Mouse (Mus musculus) forebrain, embryonic 14.5 days (tissue): ENCODE results near the gene Serpine2. TPM values are rescaled to one million over a fixed set of nuclear protein-coding genes. Genes with fewer than 3 reads are reported as not detected.

Experiments
- ATAC-seq: fragments of 200-750 bp; cut with Nextera tagmentation; 2 replicates; pipeline ENCODE4 v1.8.0; 2017; ENCODE audit warnings: mild to moderate bottlenecking, moderate library complexity
- DNase-seq: peaks from one replicate; pipeline ENCODE4 v3.0.0-alpha.2; 2015; ENCODE audit warnings: low spot score
- H3K27ac ChIP-seq: fragments of 300-500 bp; sonication (generic); 2 replicates; pipeline ENCODE4 v1.5.1; 2014; ENCODE audit warnings: low read depth, mild to moderate bottlenecking, control low read depth, low read length, moderate library complexity
- H3K27me3 ChIP-seq: fragments of 300-500 bp; sonication (generic); replicated peaks from 2 replicates; pipeline ENCODE4 v1.6.1; 2014; ENCODE audit warnings: low read length, control low read depth, mixed read lengths; ENCODE audit not compliant: control insufficient read depth, insufficient read depth
- H3K36me3 ChIP-seq: fragments of 300-500 bp; sonication (generic); 2 replicates; pipeline ENCODE4 v1.6.1; 2014; ENCODE audit warnings: low read length, control low read depth; ENCODE audit not compliant: control insufficient read depth, insufficient read depth
- H3K4me1 ChIP-seq: fragments of 300-500 bp; sonication (generic); 2 replicates; pipeline ENCODE4 v1.6.1; 2014; ENCODE audit warnings: antibody characterized with exemption, low read length, control low read depth; ENCODE audit not compliant: control insufficient read depth, insufficient read depth
- H3K4me2 ChIP-seq: fragments of 300-500 bp; sonication (generic); 2 replicates; pipeline ENCODE4 v1.6.1; 2014; ENCODE audit warnings: mild to moderate bottlenecking, control low read depth, low read length
- H3K4me3 ChIP-seq: fragments of 300-500 bp; sonication (generic); 2 replicates; pipeline ENCODE4 v1.5.1; 2014; ENCODE audit warnings: low read depth, low read length, control low read depth
- H3K9ac ChIP-seq: fragments of 300-500 bp; sonication (generic); 2 replicates; pipeline ENCODE4 v1.6.1; 2014; ENCODE audit warnings: mild to moderate bottlenecking, low read length, control low read depth, moderate library complexity
- H3K9me3 ChIP-seq: fragments of 300-500 bp; sonication (generic); replicated peaks from 2 replicates; pipeline ENCODE4 v1.6.1; 2016; ENCODE audit warnings: low read length, control low read depth, mixed read lengths; ENCODE audit not compliant: control insufficient read depth
- WGBS: fragments of 180-500 bp; shearing (Covaris S2); extraction: QIAGEN DNeasy Blood & Tissue Kit; methylation state at CpG from one replicate; pipeline ENCODE4 v1.1.7; 2014; 5-methylcytosine and 5-hydroxymethylcytosine counted together
- polyA plus RNA-seq: library from polyadenylated mRNA; unstranded; fragments of >200 nt; fragmentation: Nextera tagmentation; extraction: Ambion mirVana; gene quantifications from 2 replicates; pipeline ENCODE4 v1.2.1, GENCODE M21; 2014

The Serpine2 gene
- polyA plus RNA-seq, 1 experiment from 2014 or later: 61.2 TPM

DNA sequence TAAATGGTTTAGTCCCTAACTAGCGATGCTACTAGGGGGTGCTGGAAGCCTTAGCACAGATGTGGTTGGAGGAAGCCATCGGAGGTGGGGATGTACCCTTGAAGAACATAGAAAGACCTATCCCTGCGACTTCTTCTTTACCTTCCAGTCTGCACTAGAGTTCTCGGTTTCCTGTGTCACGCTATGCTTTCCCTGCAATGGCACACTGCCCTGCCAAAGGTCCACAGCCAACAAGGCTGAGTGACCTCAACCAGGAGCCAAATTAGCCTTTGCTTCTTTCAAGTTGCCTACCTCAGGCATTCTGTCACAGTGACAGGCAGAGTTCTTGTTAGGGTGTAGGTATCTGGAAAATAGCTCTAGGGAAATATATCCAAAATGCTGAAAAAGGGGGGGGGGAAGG, 104.6 kb downstream of the Serpine2 start:
- DNase-seq (no peak), ATAC-seq (no peak)
- WGBS: 91% methylated on average over 5 of the region's 5 CpGs
- H3K4me2 ChIP-seq: no peak overlapping the region
- H3K9me3 ChIP-seq: no peaks in the 10 kb centered on the region
- H3K4me1 ChIP-seq: peaks cover 11% of the 10 kb centered on the region
- no peaks in the 10 kb centered on the region for H3K27me3 ChIP-seq
- H3K27ac ChIP-seq: no peak overlapping the region
- no peak overlapping the region for H3K9ac ChIP-seq
- no peak overlapping the region for H3K4me3 ChIP-seq
- H3K36me3 ChIP-seq: no peaks in the 10 kb centered on the region

DNA sequence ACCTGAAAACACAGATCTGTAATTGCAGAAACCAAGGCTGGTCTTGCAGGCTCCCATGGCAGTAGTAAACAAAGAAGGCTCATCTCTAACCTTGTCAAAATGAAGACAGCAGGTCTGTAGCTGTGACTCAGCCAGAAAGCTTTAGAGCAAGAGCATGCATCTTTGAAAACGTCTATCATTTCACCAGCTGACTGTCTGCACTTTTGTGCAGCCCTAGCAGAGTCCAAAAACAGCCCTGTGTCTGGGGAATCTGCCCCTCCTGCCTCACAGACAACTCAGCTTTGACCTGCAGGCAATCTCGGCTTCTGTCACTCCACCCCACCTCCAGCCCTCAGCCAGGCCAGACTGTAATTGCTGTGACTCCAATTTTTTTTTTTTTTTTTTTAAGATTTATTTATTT, 105.6 kb downstream of the Serpine2 start:
- no peak overlapping the region for H3K4me2 ChIP-seq
- no peak overlapping the region for H3K27ac ChIP-seq
- H3K4me1 ChIP-seq: peaks cover 5% of the 10 kb centered on the region
- ATAC-seq (no peak), DNase-seq (no peak)
- H3K36me3 ChIP-seq: no peaks in the 10 kb centered on the region
- H3K9me3 ChIP-seq: no peaks in the 10 kb centered on the region
- no peak overlapping the region for H3K9ac ChIP-seq
- H3K27me3 ChIP-seq: no peaks in the 10 kb centered on the region
- no peak overlapping the region for H3K4me3 ChIP-seq
- 79% methylated on average over 2 of the region's 2 CpGs for WGBS

DNA sequence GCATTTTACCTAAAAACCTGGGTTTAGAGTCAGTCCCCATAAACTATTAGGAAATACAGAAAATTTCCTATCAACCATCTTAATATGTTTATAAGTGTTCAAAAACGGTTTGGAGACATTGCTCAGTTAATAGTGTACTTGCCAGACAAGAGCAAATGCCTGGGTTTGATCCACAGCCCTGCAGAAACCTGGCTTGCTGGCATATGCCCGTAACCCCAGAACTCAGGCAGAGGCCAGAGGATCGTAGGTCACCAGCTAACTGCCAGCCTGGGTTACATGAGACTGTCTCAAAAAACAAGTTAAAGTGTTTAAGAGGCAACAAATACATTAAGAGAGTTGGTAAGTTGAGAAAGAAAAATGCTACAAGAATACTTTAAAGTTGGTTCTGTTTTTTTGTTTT, 106.0 kb downstream of the Serpine2 start:
- WGBS: 88% methylated on average over 3 of the region's 3 CpGs
- no peak for ATAC-seq

DNA sequence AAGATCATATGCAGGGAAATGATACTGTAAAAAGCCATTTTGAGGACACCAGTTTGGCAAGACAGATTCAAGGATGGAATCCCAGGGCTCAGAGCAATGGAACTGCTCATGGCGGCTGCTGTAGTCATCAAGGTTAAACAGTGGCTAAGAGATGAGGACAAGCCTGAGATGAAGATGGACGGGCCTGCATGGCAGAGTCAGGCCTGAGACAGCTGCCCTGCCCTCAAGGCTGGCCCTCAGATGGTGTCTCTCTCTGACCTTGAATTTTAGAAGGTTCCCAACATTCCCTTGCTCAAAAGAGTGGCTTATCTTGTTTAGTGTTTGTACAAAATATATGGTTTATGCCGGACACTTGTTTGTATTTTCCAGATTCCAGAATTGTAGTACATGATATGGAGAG, 107.5 kb downstream of the Serpine2 start:
- Histone ChIP-seq H3K9me3 (no peaks in the 10 kb centered on the region), H3K27me3 (no peaks in the 10 kb centered on the region), H3K4me3 (no peak overlapping the region), H3K4me1 (no peaks in the 10 kb centered on the region), H3K36me3 (no peaks in the 10 kb centered on the region), H3K27ac (no peak overlapping the region), H3K4me2 (no peak overlapping the region), H3K9ac (no peak overlapping the region)
- WGBS: 98% methylated on average over 3 of the region's 3 CpGs
- DNase-seq: no peak
- no peak for ATAC-seq

More for the DNA sequence above, 106.0 kb downstream of the Serpine2 start:
- Histone ChIP-seq H3K9ac (no peak overlapping the region), H3K27me3 (no peaks in the 10 kb centered on the region), H3K4me3 (no peak overlapping the region), H3K4me1 (peaks cover 3% of the 10 kb centered on the region), H3K4me2 (no peak overlapping the region), H3K27ac (no peak overlapping the region), H3K36me3 (no peaks in the 10 kb centered on the region), H3K9me3 (no peaks in the 10 kb centered on the region)
- DNase-seq: no peak

DNA sequence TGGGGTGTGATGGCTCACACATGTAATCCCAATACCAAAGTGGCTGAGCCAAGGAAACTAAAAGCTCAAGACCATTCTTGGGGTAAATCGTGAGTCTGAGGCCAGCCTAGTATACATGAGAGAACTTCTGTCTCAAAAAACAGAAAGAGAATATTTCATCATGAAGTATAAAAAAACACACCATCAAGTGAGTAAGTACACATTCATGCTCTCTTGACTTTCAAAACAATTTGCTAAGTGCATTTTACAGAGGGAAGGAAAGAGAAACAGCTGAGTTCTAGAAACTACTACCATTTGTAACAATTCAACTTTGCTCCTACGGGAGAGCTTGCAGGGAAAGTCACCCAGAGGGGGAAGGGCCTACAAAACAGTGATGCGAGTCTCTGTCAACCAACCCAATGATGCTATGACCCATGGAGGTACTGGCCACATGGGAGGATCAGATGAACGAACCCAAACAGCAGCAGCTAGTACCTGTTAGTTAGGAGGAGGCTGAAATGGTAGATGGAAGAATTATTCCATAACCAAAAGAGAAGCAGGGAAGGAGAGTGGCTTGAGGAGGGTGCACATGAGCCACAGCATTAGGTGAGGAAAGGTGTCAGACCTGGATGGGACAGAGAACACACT, 108.2 kb downstream of the Serpine2 start:
- WGBS: 92% methylated on average over 4 of the region's 4 CpGs
- Histone ChIP-seq H3K27me3 (no peaks in the 10 kb centered on the region), H3K4me3 (no peak overlapping the region), H3K4me1 (no peaks in the 10 kb centered on the region), H3K36me3 (no peaks in the 10 kb centered on the region), H3K4me2 (no peak overlapping the region), H3K9me3 (no peaks in the 10 kb centered on the region), H3K27ac (no peak overlapping the region), H3K9ac (no peak overlapping the region)
- ATAC-seq (no peak), DNase-seq (no peak)

DNA sequence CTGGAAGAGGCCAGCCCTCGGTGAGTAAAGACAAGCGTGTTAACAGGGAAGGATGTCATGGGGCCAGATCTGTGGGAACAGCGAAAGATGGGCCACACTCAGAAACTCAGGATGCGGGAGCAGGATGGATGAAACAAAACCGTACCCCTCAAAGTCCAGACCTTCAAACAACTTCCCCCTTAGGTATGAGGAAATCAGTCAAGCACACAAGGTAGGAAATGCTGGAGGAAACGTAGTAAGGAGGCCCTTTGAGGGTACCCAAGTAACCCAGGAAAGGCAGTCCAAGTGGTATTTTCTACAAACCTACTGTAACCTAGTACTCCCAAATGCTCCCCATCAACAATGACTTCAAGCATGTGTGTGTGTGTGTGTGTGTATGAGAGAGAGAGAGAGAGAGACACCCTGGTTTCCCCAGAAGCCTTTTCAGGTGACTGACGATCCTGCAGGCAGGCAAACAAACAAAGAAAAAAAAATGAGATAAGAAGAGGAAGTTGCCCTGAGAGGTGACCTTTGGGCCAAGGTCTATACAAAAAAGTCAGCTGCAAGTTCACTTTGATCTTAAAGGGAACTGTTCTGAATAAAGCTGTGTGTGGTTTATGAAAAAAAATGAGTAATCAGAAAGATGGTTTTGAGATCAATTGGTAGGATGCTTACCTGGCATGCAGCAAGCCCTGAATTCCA, 108.8 kb downstream of the Serpine2 start:
- ATAC-seq: no peak
- no peak overlapping the region for H3K4me2 ChIP-seq
- no peak for DNase-seq
- H3K27ac ChIP-seq: no peak overlapping the region
- no peaks in the 10 kb centered on the region for H3K36me3 ChIP-seq
- 89% methylated on average over 7 of the region's 7 CpGs for WGBS
- H3K27me3 ChIP-seq: no peaks in the 10 kb centered on the region
- no peaks in the 10 kb centered on the region for H3K4me1 ChIP-seq
- no peak overlapping the region for H3K4me3 ChIP-seq
- no peak overlapping the region for H3K9ac ChIP-seq
- H3K9me3 ChIP-seq: no peaks in the 10 kb centered on the region

DNA sequence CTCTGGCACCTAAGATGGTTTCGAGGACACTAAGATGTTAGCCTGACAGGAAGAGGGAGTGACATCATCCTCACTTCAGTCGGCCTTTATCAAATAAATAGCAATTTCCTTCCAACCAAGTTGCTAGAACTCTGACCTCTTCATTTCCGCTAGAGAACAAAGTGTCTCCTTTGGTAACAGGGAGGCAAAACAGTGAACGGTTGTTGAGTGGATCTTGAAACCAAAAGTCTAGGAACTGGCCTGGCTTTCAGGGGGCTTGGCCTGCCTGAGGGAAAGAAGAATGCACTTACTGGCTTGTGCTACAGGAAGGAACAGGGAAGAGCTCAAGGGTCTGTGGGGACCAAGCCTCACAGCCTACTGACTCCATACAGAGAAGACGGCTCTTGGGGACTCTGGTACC, 109.8 kb downstream of the Serpine2 start:
- no peaks in the 10 kb centered on the region for H3K27me3 ChIP-seq
- no peaks in the 10 kb centered on the region for H3K4me1 ChIP-seq
- H3K9ac ChIP-seq: no peak overlapping the region
- DNase-seq: no peak
- H3K9me3 ChIP-seq: no peaks in the 10 kb centered on the region
- ATAC-seq: no peak
- H3K36me3 ChIP-seq: no peaks in the 10 kb centered on the region
- whole genome bisulfite sequencing: 93% methylated on average over 5 of the region's 5 CpGs
- no peak overlapping the region for H3K4me3 ChIP-seq
- no peak overlapping the region for H3K4me2 ChIP-seq
- H3K27ac ChIP-seq: no peak overlapping the region

DNA sequence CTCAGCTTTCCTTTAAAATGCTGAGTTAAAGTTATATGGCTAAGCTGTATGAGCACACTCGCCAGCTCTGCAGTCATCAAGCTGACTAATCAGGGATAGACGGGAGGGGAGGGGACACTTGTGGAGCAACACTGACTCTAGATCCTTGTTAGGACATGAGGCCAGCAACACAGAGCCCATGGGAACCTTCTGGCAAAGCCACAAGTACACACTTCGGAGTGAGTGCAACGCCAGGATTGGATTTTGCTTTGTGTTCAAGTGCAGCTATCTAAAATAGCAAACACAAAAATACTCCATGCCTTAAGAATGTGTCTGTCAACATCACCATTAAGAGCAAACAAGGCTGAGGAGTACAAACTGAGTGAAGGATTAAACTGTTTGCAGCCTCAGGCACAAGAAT, 114.9 kb downstream of the Serpine2 start:
- Histone ChIP-seq H3K9ac (no peak overlapping the region), H3K27me3 (no peaks in the 10 kb centered on the region), H3K4me1 (no peaks in the 10 kb centered on the region), H3K4me3 (no peak overlapping the region), H3K27ac (no peak overlapping the region), H3K4me2 (no peak overlapping the region), H3K9me3 (no peaks in the 10 kb centered on the region), H3K36me3 (0 out of 2 replicates have a peak, but pooled peaks cover 3% of the 10 kb centered on the region)
- 81% methylated on average over 4 of the region's 4 CpGs for WGBS
- DNase-seq (no peak), ATAC-seq (no peak)
